ENCODE assay signal across 24 mouse cellular contexts in genomic region chr13:24152610-24153009, GRCm38 (mm10).
DNase-seq lines count a peak whose midpoint lies in the region; ATAC-seq and TF ChIP-seq lines count a peak whose summit lies in the region.
"Had no signal": no experiment of that assay in that cellular context is flagged by ENCODE, and none has a peak within 500 bp of the region (broad histone marks: within the 10 kb centered on the region; RNA-seq: fewer than 3 reads in every experiment).

No protein-coding gene starts in this region.

- H3K4me1 ChIP-seq in embryonic facial prominence, embryonic 14.5 days (ENCODE audit: control insufficient read depth, insufficient read depth, low read length) = no peaks in the 10 kb centered on the region
- peaks cover 29% of the 10 kb centered on the region for H3K4me1 ChIP-seq in embryonic facial prominence, embryonic 10.5 days
- 0 out of 2 replicates have a peak, but pooled peaks cover 7% of the 10 kb centered on the region for H3K4me1 ChIP-seq in hindbrain, postnatal 0 days (ENCODE audit: insufficient read depth, low read length)
- H3K4me1 ChIP-seq in hindbrain, embryonic 11.5 days (replicated peaks; ENCODE audit: control insufficient read depth, insufficient read depth, low read length) = no peaks in the 10 kb centered on the region

- no peak overlapping the region for H3K4me2 ChIP-seq in embryonic facial prominence, embryonic 14.5 days (ENCODE audit: low read depth, low read length)
- no peak overlapping the region for H3K4me2 ChIP-seq in hindbrain, postnatal 0 days (ENCODE audit: low read depth, low read length)
- no peak overlapping the region for H3K4me2 ChIP-seq in hindbrain, embryonic 11.5 days (replicated peaks; ENCODE audit: low read depth, low read length)
- H3K4me2 ChIP-seq: heart, embryonic 11.5 days; hindbrain, embryonic 14.5 days; kidney, embryonic 15.5 days had no signal

- no peak overlapping the region for H3K4me3 ChIP-seq in embryonic facial prominence, embryonic 14.5 days (ENCODE audit: low read depth, low read length)
- no peak overlapping the region for H3K4me3 ChIP-seq in embryonic facial prominence, embryonic 10.5 days
- H3K4me3 ChIP-seq in hindbrain, postnatal 0 days (ENCODE audit: low read length) = no peak overlapping the region
- no peak overlapping the region for H3K4me3 ChIP-seq in hindbrain, embryonic 11.5 days (ENCODE audit: low read depth, low read length)
- H3K4me3 ChIP-seq: kidney, embryonic 15.5 days; limb, embryonic 10.5 days had no signal

- DNase-seq in embryonic facial prominence, embryonic 14.5 days (ENCODE audit: low spot score) = peak; percentile 15
- no peak for DNase-seq in embryonic facial prominence, embryonic 10.5 days (ENCODE audit: low spot score)
- DNase-seq in hindbrain, postnatal 0 days (ENCODE audit: low spot score) = peak; percentile 20
- no peak for DNase-seq in hindbrain, embryonic 11.5 days (ENCODE audit: low spot score)
- peak; percentile 58 for DNase-seq in 416B (ENCODE audit: low read depth)
- DNase-seq in lung, postnatal 25 days (ENCODE audit: low spot score) = peak; percentile 38
- no peak for DNase-seq in cerebellum, postnatal 10 days
- DNase-seq in thymus, postnatal 10 days (ENCODE audit: low spot score in 2 of 2) = no peak
- DNase-seq: adrenal gland, postnatal 10 days; cerebellum, adult 11 months; cerebellum, postnatal 14 days; gastrocnemius, postnatal 36 days; heart, postnatal 10 days; kidney, postnatal 4 days; liver, postnatal 0 days; right cerebral cortex, postnatal 4 days; thymus, postnatal 36 days had no signal

- no peak overlapping the region for H3K9ac ChIP-seq in embryonic facial prominence, embryonic 14.5 days (ENCODE audit: low read depth, low read length)
- no peak overlapping the region for H3K9ac ChIP-seq in hindbrain, postnatal 0 days (replicated peaks; ENCODE audit: low read length)
- H3K9ac ChIP-seq in hindbrain, embryonic 11.5 days (ENCODE audit: low read depth, low read length) = no peak overlapping the region
- H3K9ac ChIP-seq: hindbrain, embryonic 14.5 days; kidney, embryonic 15.5 days; liver, postnatal 0 days had no signal

- H3K27ac ChIP-seq in embryonic facial prominence, embryonic 14.5 days (replicated peaks; ENCODE audit: low read depth, low read length) = no peak overlapping the region
- H3K27ac ChIP-seq in embryonic facial prominence, embryonic 10.5 days (replicated peaks) = no peak overlapping the region
- no peak overlapping the region for H3K27ac ChIP-seq in hindbrain, postnatal 0 days
- H3K27ac ChIP-seq in hindbrain, embryonic 11.5 days (ENCODE audit: low read depth, low read length) = no peak overlapping the region
- H3K27ac ChIP-seq: hindbrain, embryonic 14.5 days; kidney, embryonic 15.5 days; limb, embryonic 10.5 days had no signal

- 68% methylated on average over 7 of the region's 7 CpGs for WGBS in embryonic facial prominence, embryonic 14.5 days
- 73% methylated on average over 7 of the region's 7 CpGs for WGBS in embryonic facial prominence, embryonic 10.5 days
- WGBS in hindbrain, postnatal 0 days = 42% methylated on average over 7 of the region's 7 CpGs
- WGBS in hindbrain, embryonic 11.5 days = 80% methylated on average over 7 of the region's 7 CpGs

- no peaks in the 10 kb centered on the region for H3K27me3 ChIP-seq in embryonic facial prominence, embryonic 14.5 days (replicated peaks; ENCODE audit: control insufficient read depth, insufficient read depth, low read length)
- no peaks in the 10 kb centered on the region for H3K27me3 ChIP-seq in embryonic facial prominence, embryonic 10.5 days (replicated peaks; ENCODE audit: low read depth, poor library complexity, severe bottlenecking)
- H3K27me3 ChIP-seq in hindbrain, postnatal 0 days (ENCODE audit: insufficient read depth, low read length) = no peaks in the 10 kb centered on the region
- H3K27me3 ChIP-seq in hindbrain, embryonic 11.5 days (ENCODE audit: control insufficient read depth, insufficient read depth, low read length) = no peaks in the 10 kb centered on the region
- H3K27me3 ChIP-seq: kidney, embryonic 15.5 days had no signal

- ATAC-seq in embryonic facial prominence, embryonic 14.5 days (ENCODE audit: low read depth) = no peak
- ATAC-seq in hindbrain, postnatal 0 days = no peak; the same call in 1 of the 2 replicates
- no peak for ATAC-seq in hindbrain, embryonic 11.5 days (ENCODE audit: low FRiP score)
- ATAC-seq: activated CD4-positive, CD25-positive, alpha-beta regulatory T cell, adult 4 months; CD4-positive, CD25-positive, alpha-beta regulatory T cell, adult 4 months; intestine, postnatal 0 days; liver, postnatal 0 days had no signal

- TF ChIP-seq CTCF in hindbrain, postnatal 0 days (IDR thresholded peaks at IDR 0.05; ENCODE audit: low read depth) = no peak

- H3K36me3 ChIP-seq in embryonic facial prominence, embryonic 14.5 days (ENCODE audit: control insufficient read depth, insufficient read depth, low read length) = no peaks in the 10 kb centered on the region
- no peaks in the 10 kb centered on the region for H3K36me3 ChIP-seq in embryonic facial prominence, embryonic 10.5 days (replicated peaks)
- H3K36me3 ChIP-seq in hindbrain, postnatal 0 days (ENCODE audit: insufficient read depth, low read length) = no peaks in the 10 kb centered on the region
- H3K36me3 ChIP-seq in hindbrain, embryonic 11.5 days (ENCODE audit: control insufficient read depth, insufficient read depth, low read length) = no peaks in the 10 kb centered on the region
- H3K36me3 ChIP-seq: limb, embryonic 10.5 days had no signal

- H3K9me3 ChIP-seq in embryonic facial prominence, embryonic 14.5 days (ENCODE audit: control insufficient read depth, low read length) = no peaks in the 10 kb centered on the region
- H3K9me3 ChIP-seq in embryonic facial prominence, embryonic 10.5 days = no peaks in the 10 kb centered on the region
- no peaks in the 10 kb centered on the region for H3K9me3 ChIP-seq in hindbrain, postnatal 0 days (ENCODE audit: low read length)
- no peaks in the 10 kb centered on the region for H3K9me3 ChIP-seq in hindbrain, embryonic 11.5 days (ENCODE audit: control insufficient read depth, low read length)
- H3K9me3 ChIP-seq: kidney, embryonic 15.5 days; limb, embryonic 10.5 days had no signal

Comparison
In these comparisons a context has a peak if more than half of its experiments do, and no peak if none do; other contexts are left out.
1. DNase-seq: peak in embryonic facial prominence, embryonic 14.5 days (single experiment), hindbrain, postnatal 0 days (single experiment), 416B (single experiment) and lung, postnatal 25 days (single experiment); none in embryonic facial prominence, embryonic 10.5 days (single experiment), hindbrain, embryonic 11.5 days (single experiment), cerebellum, postnatal 10 days (0 of 2) and thymus, postnatal 10 days (0 of 2).